Mouse (Mus musculus) brain, embryonic 14.5 days (tissue): Measurements from ENCODE around the gene Zfp64. TPM values are rescaled to one million over a fixed set of nuclear protein-coding genes. Genes with fewer than 3 reads are reported as not detected.
A peak's percentile ranks its signal among the peaks of the same experiment; 100 is the strongest.

Experiments used
- DNase-seq: peaks from one replicate; pipeline ENCODE4 v3.0.0-alpha.2; 2011; ENCODE audit warnings: low read depth
- CTCF ChIP-seq: fragments of 200-500 bp; IDR thresholded peaks from 2 replicates; pipeline ENCODE4 v1.5.1; 2012; ENCODE audit warnings: inconsistent platforms, mild to moderate bottlenecking, moderate library complexity, borderline replicate concordance; ENCODE audit not compliant: insufficient read depth, insufficient read length; ENCODE audit errors: extremely low read depth
- POLR2A ChIP-seq: fragments of 200-500 bp; IDR thresholded peaks from 2 replicates; pipeline ENCODE4 v1.6.1; 2012; ENCODE audit warnings: mild to moderate bottlenecking, inconsistent platforms, borderline replicate concordance; ENCODE audit not compliant: poor library complexity, insufficient read depth, insufficient read length, severe bottlenecking; ENCODE audit errors: extremely low read depth
- polyA plus RNA-seq: library from polyadenylated mRNA; depleted of rRNA; stranded (reverse); fragments of >200 nt; gene quantifications from 2 replicates; pipeline ENCODE4 v1.2.3, GENCODE M21; 2012; rRNA removed

Gene Zfp64
- polyA plus RNA-seq, result 34.7 and 37.9 TPM in 2 replicates

- TF ChIP-seq CTCF (peak; percentile 63), POLR2A (0 out of 2 replicates have a peak, but pooled peaks have one; percentile 36)
- peak; percentile 91 for DNase-seq
Measured at GRCm38 (mm10) chr2:168954835-168955716, at the start of gene Zfp64. TSS of gene Zfp64 (minus strand) at chr2:168955587.

DNA sequence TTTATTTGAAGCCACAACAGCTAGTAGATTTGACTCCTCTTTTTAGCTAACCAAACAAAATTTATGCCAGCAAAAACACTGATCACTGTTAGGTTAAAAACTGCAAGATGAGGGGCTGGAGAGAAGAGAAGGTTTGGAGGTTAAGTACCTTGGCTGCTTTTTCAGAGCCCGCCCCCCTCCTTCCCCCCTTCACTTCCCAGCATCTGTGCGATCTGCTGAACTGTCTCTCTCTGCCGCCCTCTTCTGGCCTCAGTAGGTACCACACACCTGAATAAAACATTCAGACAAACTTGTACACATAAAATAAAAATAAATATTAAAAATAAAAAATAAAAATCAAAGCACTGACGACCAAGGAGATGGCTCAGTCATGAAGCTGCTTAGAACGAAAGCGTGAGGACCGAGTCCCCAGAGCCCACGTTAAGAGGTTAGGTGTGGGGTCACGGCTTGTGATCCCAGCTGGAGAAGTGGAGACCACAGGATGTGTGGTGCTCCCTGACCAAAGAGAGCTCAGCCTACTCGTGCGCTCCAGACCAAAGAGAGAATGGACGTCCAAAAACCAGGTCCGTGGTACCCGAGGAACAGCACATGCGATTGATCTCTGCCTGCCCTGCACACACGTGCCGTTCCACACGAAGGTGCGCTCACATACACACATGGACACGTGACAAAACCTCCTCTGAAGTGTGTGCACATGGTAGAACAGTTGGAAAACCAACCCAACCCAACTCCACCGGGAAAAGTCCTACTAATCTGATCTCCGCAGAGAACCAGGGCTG lies 37.4 kb upstream of the Zfp64 start:
- peak; percentile 63; the same call in 1 of the 2 replicates for TF ChIP-seq CTCF
- no peak for TF ChIP-seq POLR2A
- DNase-seq, result peak; percentile 73

DNA sequence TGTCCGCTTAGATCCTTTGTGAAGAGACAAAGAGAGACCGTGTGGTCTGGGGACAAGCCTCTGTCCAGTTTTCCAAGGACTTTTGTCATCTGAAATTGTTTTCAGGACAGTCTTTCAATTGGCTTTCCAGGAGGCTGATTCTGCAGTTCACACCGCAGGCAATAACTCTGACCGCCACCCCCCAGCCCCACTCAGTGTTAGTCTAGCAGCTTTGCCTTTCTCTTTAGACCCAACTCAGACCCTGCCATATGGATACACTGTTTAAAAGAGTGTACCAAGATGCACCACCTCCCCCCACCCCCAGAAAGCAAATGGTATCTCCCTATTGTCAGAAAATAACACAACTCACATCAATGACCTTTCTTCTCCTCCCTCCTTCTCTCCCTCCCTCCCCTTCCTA lies 35.6 kb upstream of the Zfp64 start:
- DNase-seq, result peak; percentile 67
- no peak for TF ChIP-seq POLR2A
- TF ChIP-seq CTCF, result no peak

DNA sequence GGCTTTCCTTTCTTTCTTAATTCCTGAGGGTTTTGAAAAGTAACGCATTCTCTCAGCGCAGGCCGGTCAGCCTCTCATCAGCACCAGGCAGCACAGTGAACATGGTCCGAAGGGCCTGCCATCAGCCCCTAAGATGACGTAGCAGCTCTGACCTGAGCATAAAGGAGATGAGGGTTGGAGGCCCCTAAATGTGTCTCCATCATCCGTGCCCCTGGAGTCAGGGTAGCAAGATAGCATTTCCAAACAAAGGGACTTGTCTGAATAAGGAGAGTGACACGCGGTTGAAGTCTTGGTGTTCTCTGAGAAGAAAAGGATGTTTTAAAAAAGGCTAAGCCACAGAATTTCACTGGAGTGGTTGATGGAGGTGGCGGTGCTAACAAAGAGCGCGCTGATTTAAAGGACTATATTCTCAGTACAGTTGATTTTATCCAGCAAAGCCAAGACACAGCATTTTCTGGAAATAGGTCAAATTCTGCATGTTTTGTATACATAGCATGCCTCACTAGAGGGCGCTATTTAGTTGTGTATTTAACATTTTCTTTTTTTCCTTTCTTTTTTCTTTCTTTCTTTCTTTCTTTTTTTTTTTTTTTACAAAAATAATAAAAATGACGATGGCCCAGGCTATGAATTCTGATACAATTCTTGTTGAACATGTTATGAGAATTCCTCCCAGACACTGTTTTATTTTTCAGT lies 34.8 kb upstream of the Zfp64 start:
- DNase-seq, result peak; percentile 83
- TF ChIP-seq POLR2A (no peak), CTCF (no peak)

GRCm38 (mm10) chr2:168988056-168988455 lies 32.7 kb upstream of the Zfp64 start:
- DNase-seq, result no peak
- TF ChIP-seq CTCF (no peak), POLR2A (no peak)

- no peak for DNase-seq
Measured at GRCm38 (mm10) chr2:168987421-168987820, 32.0 kb upstream of the Zfp64 start.

DNA sequence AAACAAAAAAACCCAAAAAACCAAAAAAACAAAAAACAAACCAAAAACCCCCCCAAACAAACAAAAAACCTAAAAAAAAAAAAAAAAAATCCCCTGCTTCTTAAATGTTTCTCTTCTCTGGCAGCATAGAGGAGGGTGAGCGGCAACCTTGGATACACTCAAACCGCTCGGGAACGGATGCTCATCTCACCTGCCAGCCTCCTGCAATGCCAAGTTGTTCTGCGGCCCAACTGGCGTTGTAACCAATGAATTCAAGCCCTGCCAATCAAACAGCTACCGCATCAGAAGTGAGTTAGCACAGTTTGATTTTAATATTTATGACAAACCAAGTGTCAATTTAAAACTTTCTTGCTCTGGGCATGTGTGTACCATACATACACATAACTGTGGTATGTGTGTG lies 26.6 kb upstream of the Zfp64 start:
- DNase-seq, result peak; percentile 31
- TF ChIP-seq POLR2A, result no peak
- TF ChIP-seq CTCF, result no peak

More at GRCm38 (mm10) chr2:168987421-168987820, 32.0 kb upstream of the Zfp64 start:
- TF ChIP-seq POLR2A, result no peak
- no peak for TF ChIP-seq CTCF

DNA sequence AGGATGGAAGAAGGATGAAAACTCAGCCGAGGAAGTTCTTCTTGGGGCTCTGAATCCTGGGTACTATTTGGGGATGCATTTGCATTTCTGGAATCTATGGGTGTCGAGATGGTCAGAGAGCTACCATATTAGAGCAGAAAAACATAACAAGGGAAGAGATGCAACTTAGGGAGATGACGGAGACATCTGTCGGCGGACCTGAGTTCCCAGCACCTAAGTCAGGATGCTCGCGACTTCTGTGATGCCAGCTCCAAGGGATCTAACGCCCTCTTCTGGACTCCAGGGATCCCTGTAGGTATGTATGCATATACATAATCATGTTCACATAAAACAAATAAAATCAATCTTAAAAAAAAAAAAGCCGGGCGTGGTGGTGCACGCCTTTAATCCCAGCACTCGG lies 26.1 kb upstream of the Zfp64 start:
- DNase-seq, result no peak
- TF ChIP-seq CTCF (no peak), POLR2A (no peak)

DNA sequence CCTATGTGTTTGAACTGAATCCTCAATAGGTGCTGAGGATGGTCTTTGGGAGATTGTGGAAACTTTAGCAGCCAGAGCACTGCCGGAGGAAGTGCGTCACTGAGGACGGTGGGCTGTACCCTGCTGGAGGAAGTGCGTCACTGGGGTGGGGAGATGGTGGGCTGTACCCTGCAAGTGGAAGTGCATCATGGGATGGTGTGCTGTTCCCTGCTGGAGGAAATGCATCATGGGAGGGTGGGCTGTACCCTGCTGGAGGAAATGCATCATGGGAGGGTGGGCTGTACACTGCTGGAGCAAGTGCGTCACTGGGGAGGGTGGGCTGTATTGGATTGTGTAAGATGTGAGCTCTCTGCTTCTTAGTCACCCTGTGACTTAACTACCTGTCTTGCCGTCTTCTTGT lies 25.5 kb upstream of the Zfp64 start:
- peak; percentile 86 for DNase-seq
- TF ChIP-seq POLR2A (0 out of 2 replicates have a peak, but pooled peaks have one; percentile 6), CTCF (no peak)

DNA sequence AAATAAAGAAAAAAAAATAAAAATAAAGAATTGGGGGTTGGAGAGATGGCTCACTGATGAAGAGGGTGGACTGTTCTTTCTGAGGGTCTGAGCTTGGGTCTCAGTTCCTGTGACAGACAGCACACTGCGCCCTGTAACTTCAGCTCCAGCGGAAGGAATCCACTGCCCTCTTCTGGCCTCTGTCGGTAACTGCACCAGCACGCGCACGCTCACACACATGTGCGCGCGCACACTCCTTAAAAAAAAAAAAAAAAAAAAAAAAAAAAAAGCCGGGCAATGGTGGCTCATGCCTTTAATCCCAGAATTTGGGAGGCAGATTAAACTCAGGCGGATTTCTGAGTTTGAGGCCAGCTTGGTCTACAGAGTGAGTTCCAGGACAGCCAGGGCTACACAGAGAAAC lies 24.4 kb upstream of the Zfp64 start:
- peak; percentile 33 for DNase-seq
- TF ChIP-seq CTCF (peak; percentile 49), POLR2A (no peak)

DNA sequence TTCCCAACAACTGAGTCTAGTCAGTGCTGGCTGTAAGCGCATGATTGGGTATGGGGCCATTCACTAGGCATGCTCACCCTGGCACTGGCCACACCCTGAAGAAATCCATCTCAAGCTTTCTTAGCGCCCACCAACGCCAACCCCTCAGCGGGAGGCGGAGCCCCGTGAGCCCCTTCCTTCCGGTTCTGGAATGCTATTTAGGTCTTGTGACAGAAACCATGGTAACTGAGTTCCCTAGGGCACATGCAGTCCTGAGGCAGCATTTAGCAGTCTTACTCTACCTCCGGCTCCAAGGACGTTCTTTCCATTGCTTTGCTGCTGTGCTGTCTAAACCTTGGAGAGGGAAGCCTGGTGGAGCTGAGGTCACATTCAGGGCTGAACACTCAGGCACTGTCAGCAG lies 22.6 kb upstream of the Zfp64 start:
- DNase-seq, result peak; percentile 52
- TF ChIP-seq POLR2A (no peak), CTCF (no peak)

DNA sequence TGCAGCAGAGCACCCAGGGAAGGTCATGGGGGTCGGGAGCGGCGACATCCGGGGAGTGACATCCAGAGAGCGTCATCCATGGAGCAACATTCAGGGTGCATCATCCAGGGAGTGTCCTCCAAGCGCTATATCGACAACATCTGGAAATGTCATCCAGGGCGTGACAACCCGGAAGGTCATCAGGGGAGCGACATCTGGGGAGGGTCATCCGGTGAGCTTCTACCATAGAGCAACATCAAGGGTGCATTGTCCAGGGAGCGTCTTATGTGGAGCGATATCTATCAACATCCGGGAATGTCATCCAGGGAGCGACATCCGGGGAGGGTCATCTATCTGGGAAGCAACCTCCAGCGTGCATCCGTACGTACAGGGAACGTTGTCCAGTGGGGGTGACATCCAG lies 14.7 kb upstream of the Zfp64 start:
- no peak for TF ChIP-seq CTCF
- no peak for TF ChIP-seq POLR2A

More for the DNA sequence above, 14.7 kb upstream of the Zfp64 start:
- no peak for DNase-seq
